Mouse (Mus musculus): ENCODE measurements at regions not wholly inside any gene's neighbourhood (a gene's known extent, or its start where the extent isn't known, plus 50 kb on each side); places are given as distances from the start of the nearest gene placed in this dataset.

- TF ChIP-seq CTCF (IDR thresholded peaks at IDR 0.05; ENCODE audit: borderline replicate concordance, insufficient read depth, low read depth, low read length) (no peak), POLR2A (IDR thresholded peaks at IDR 0.05; ENCODE audit: borderline replicate concordance, insufficient read depth, low read length) (no peak)
- Histone ChIP-seq H3K4me1 (ENCODE audit: control insufficient read depth, insufficient read depth, low read length) (no peaks in the 10 kb centered on the region), H3K4me3 (replicated peaks; ENCODE audit: insufficient read depth, low read depth, low read length) (no peak overlapping the region), H3K27ac (ENCODE audit: insufficient read depth, low read length) (no peak overlapping the region), H3K27me3 (ENCODE audit: control insufficient read depth, insufficient read depth, low read length) (no peaks in the 10 kb centered on the region)
- 83% methylated on average over 3 of the region's 3 CpGs for WGBS
- no peak for DNase-seq
Observed at GRCm38 (mm10) chr12:28352571-28352970, 199.6 kb downstream of the Dcdc2c start.

- no peak for DNase-seq
- TF ChIP-seq POLR2A (IDR thresholded peaks at IDR 0.05; ENCODE audit: borderline replicate concordance, insufficient read depth, low read length) (no peak), CTCF (IDR thresholded peaks at IDR 0.05; ENCODE audit: borderline replicate concordance, insufficient read depth, low read depth, low read length) (no peak)
- WGBS, result 60% methylated on average over 2 of the region's 2 CpGs
- H3K4me3 ChIP-seq (replicated peaks; ENCODE audit: insufficient read depth, low read depth, low read length), result no peak overlapping the region
- no peaks in the 10 kb centered on the region for H3K27me3 ChIP-seq (ENCODE audit: control insufficient read depth, insufficient read depth, low read length)
- no peaks in the 10 kb centered on the region for H3K4me1 ChIP-seq (ENCODE audit: control insufficient read depth, insufficient read depth, low read length)
- no peak overlapping the region for H3K27ac ChIP-seq (ENCODE audit: insufficient read depth, low read length)
Observed at GRCm38 (mm10) chr12:28342735-28343134, 209.5 kb downstream of the Dcdc2c start.

GRCm38 (mm10) chr12:28332591-28332990 lies 219.6 kb downstream of the Dcdc2c start:
- no peaks in the 10 kb centered on the region for H3K4me1 ChIP-seq (ENCODE audit: control insufficient read depth, insufficient read depth, low read length)
- DNase-seq, result no peak
- TF ChIP-seq POLR2A (IDR thresholded peaks at IDR 0.05; ENCODE audit: borderline replicate concordance, insufficient read depth, low read length), result no peak
- no peak for TF ChIP-seq CTCF (IDR thresholded peaks at IDR 0.05; ENCODE audit: borderline replicate concordance, insufficient read depth, low read depth, low read length)
- 54% methylated on average over 5 of the region's 5 CpGs for WGBS
- H3K27ac ChIP-seq (ENCODE audit: insufficient read depth, low read length), result no peak overlapping the region
- no peak overlapping the region for H3K4me3 ChIP-seq (replicated peaks; ENCODE audit: insufficient read depth, low read depth, low read length)
- H3K27me3 ChIP-seq (ENCODE audit: control insufficient read depth, insufficient read depth, low read length), result no peaks in the 10 kb centered on the region

GRCm38 (mm10) chr12:28331843-28332242 lies 220.4 kb downstream of the Dcdc2c start:
- no peak for DNase-seq
- TF ChIP-seq POLR2A (IDR thresholded peaks at IDR 0.05; ENCODE audit: borderline replicate concordance, insufficient read depth, low read length) (no peak), CTCF (IDR thresholded peaks at IDR 0.05; ENCODE audit: borderline replicate concordance, insufficient read depth, low read depth, low read length) (no peak)
- WGBS, result 85% methylated on average over 2 of the region's 2 CpGs
- no peak overlapping the region for H3K4me3 ChIP-seq (replicated peaks; ENCODE audit: insufficient read depth, low read depth, low read length)
- H3K4me1 ChIP-seq (ENCODE audit: control insufficient read depth, insufficient read depth, low read length), result no peaks in the 10 kb centered on the region
- no peak overlapping the region for H3K27ac ChIP-seq (ENCODE audit: insufficient read depth, low read length)
- no peaks in the 10 kb centered on the region for H3K27me3 ChIP-seq (ENCODE audit: control insufficient read depth, insufficient read depth, low read length)

GRCm38 (mm10) chr12:28323659-28324058 lies 228.5 kb downstream of the Dcdc2c start:
- H3K4me1 ChIP-seq (ENCODE audit: control insufficient read depth, insufficient read depth, low read length), result no peaks in the 10 kb centered on the region
- WGBS, result 21% methylated on average over 2 of the region's 2 CpGs
- H3K4me3 ChIP-seq (replicated peaks; ENCODE audit: insufficient read depth, low read depth, low read length), result no peak overlapping the region
- no peak for DNase-seq
- no peak for TF ChIP-seq POLR2A (IDR thresholded peaks at IDR 0.05; ENCODE audit: borderline replicate concordance, insufficient read depth, low read length)
- TF ChIP-seq CTCF (IDR thresholded peaks at IDR 0.05; ENCODE audit: borderline replicate concordance, insufficient read depth, low read depth, low read length), result no peak
- no peak overlapping the region for H3K27ac ChIP-seq (ENCODE audit: insufficient read depth, low read length)
- no peaks in the 10 kb centered on the region for H3K27me3 ChIP-seq (ENCODE audit: control insufficient read depth, insufficient read depth, low read length)

GRCm38 (mm10) chr12:28309226-28309625 lies 243.0 kb downstream of the Dcdc2c start:
- H3K27me3 ChIP-seq (ENCODE audit: control insufficient read depth, insufficient read depth, low read length), result no peaks in the 10 kb centered on the region
- WGBS, result 13% methylated on average over 5 of the region's 5 CpGs
- no peaks in the 10 kb centered on the region for H3K4me1 ChIP-seq (ENCODE audit: control insufficient read depth, insufficient read depth, low read length)
- no peak overlapping the region for H3K27ac ChIP-seq (ENCODE audit: insufficient read depth, low read length)
- no peak for DNase-seq
- TF ChIP-seq CTCF (IDR thresholded peaks at IDR 0.05; ENCODE audit: borderline replicate concordance, insufficient read depth, low read depth, low read length) (no peak), POLR2A (IDR thresholded peaks at IDR 0.05; ENCODE audit: borderline replicate concordance, insufficient read depth, low read length) (no peak)
- H3K4me3 ChIP-seq (replicated peaks; ENCODE audit: insufficient read depth, low read depth, low read length), result no peak overlapping the region

- no peak for TF ChIP-seq POLR2A (IDR thresholded peaks at IDR 0.05; ENCODE audit: borderline replicate concordance, insufficient read depth, low read length)
- no peak for TF ChIP-seq CTCF (IDR thresholded peaks at IDR 0.05; ENCODE audit: borderline replicate concordance, insufficient read depth, low read depth, low read length)
- WGBS, result 83% methylated on average over 2 of the region's 2 CpGs
- Histone ChIP-seq H3K27me3 (ENCODE audit: control insufficient read depth, insufficient read depth, low read length) (no peaks in the 10 kb centered on the region), H3K4me3 (replicated peaks; ENCODE audit: insufficient read depth, low read depth, low read length) (no peak overlapping the region), H3K4me1 (ENCODE audit: control insufficient read depth, insufficient read depth, low read length) (no peaks in the 10 kb centered on the region), H3K27ac (ENCODE audit: insufficient read depth, low read length) (no peak overlapping the region)
- no peak for DNase-seq
Observed at GRCm38 (mm10) chr12:28302038-28302581, 250.1 kb downstream of the Dcdc2c start.

- Histone ChIP-seq H3K27me3 (ENCODE audit: control insufficient read depth, insufficient read depth, low read length) (no peaks in the 10 kb centered on the region), H3K27ac (ENCODE audit: insufficient read depth, low read length) (no peak overlapping the region), H3K4me3 (replicated peaks; ENCODE audit: insufficient read depth, low read depth, low read length) (no peak overlapping the region), H3K4me1 (ENCODE audit: control insufficient read depth, insufficient read depth, low read length) (no peaks in the 10 kb centered on the region)
- WGBS, result 82% methylated on average over 5 of the region's 5 CpGs
- DNase-seq, result no peak
- TF ChIP-seq CTCF (IDR thresholded peaks at IDR 0.05; ENCODE audit: borderline replicate concordance, insufficient read depth, low read depth, low read length) (no peak), POLR2A (IDR thresholded peaks at IDR 0.05; ENCODE audit: borderline replicate concordance, insufficient read depth, low read length) (no peak)
Observed at GRCm38 (mm10) chr12:28288376-28288896, 263.8 kb downstream of the Dcdc2c start.
